Mouse (Mus musculus): ENCODE data around the gene Tmed4.

The Tmed4 gene

DNA sequence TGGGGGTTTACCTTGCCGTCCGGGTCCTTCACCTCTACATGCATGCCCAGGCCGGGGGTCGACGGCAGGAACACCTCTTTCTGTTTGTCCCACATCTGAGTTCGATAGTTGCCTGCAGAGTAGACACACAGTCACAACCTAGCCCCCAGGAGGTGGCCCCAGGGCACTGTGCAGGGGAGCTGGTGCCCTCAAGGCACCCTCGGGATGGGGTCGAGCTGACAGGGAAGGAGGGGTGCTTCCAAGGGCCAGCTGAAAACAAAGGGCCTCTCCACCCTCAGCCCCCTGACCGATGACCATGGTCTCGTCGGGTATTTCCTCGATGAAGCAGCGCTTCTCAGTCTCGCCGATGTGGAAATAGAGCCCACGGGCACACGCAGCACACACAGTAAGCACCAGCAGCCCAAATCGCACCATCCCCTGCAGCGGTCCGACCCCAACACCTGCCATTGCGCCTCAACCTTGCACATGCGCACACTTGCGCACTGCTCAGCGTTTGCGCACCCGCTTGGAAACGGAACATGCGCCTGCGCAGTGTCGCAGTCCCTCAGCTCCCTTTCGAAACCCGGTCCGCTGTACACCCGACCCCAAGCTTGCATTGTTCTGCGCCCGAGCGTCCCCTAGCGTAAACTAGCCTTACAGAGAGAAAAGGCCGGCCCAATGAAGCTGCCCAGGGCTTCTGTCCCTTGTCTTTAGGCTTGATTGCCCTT, at the start of gene Tmed4:
Gene Tmed4 (minus strand): TSS at position 484 of the 707 bp plus-strand sequence.
- DNase-seq (ENCODE audit: low spot score in 2 of 2): peak; percentile 95 to 98

GRCm38 (mm10) chr11:6323348-6323747, 48.7 kb upstream of the Tmed4 start:
- DNase-seq (ENCODE audit: low spot score in 2 of 2): no peak

DNA sequence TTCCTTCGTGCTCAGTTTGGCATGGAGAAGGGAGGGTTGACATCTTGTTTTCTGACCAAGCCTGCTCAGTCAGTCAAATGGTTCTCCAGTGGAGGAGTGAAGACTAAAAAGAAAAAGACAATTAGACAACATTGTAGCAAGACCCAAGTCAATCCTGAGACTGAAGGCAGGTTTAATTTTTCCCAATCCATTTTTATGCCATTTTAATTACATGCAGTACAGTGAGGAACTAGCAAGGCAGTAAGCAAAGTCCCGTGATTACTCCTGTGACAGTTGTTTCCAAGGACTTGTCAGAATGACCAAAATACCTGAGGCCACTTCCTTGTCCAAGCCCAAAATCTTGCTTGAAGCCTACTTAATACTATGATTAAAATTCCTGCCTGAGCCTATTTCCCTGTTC, 47.4 kb upstream of the Tmed4 start:
- DNase-seq (ENCODE audit: low spot score in 2 of 2): no peak

- DNase-seq (ENCODE audit: low spot score in 2 of 2): no peak
Observed at GRCm38 (mm10) chr11:6319374-6319773, 44.7 kb upstream of the Tmed4 start.

DNA sequence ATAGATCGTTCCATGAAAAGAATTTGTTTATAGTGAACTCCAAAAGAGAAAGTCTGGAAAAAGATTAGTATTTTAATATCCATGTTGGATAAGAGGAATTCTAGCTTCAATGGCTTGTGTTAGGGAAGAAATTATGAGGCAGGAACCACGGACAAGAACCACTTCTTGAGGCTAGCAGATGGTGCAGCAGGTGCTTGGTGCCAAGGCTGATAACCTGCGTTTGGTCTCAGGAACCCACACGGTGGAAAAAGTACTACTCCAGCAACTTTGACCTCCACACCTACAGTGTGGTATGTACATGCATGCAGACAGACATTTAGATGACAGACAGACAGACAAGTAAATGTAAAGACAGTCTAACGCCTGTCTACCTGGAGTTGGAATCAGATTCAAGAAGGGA, 43.9 kb upstream of the Tmed4 start:
- DNase-seq (ENCODE audit: low spot score in 2 of 2): no peak

- no peak for DNase-seq (ENCODE audit: low spot score in 2 of 2)
Observed at GRCm38 (mm10) chr11:6316821-6317220, 42.2 kb upstream of the Tmed4 start.

DNA sequence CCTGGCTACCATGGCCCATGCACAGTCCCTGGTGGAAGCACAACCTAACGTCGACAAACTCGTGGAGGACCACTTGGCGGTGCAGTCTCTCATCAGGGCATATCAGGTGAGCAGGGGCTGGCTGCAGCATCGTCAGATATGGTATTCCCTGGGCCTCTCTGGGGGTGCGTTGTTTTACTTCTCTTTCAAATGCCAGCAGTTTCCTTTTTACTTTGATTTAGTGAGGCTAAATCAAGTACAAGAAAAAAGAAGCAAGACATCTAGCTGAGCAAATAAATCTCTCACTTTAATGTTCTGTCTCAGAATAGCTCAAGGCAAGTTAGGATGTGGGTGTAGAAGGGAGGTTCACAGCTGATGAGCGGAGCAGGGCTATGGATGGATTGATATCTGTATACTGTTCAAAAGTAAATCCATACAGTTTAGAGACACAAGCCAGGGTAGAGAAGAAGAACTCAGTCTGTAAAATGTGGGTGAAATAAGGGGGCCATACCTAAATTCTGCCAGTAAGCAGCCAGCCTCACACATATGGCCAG, 39.3 kb upstream of the Tmed4 start:
- DNase-seq (ENCODE audit: low spot score in 2 of 2): no peak

DNA sequence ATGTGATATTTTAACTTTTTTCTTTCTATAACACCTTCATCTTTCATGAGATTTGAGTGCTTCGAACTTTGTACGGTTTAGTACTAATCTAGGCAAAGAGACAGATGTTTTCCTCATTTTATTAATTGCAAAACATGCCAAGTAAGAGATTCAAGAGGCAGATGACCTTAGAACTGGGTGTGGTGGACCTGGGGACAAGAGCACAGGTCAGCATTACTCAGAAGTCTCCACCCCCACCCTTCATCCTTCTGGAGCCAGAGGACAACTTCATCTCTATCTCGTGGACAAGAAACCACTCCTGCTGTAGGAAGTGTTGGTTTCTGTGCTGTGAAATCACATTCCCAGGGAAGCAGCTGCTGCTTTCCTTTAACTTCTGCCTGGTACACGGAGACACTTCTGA, 33.5 kb upstream of the Tmed4 start:
- no peak for DNase-seq (ENCODE audit: low spot score in 2 of 2)

DNA sequence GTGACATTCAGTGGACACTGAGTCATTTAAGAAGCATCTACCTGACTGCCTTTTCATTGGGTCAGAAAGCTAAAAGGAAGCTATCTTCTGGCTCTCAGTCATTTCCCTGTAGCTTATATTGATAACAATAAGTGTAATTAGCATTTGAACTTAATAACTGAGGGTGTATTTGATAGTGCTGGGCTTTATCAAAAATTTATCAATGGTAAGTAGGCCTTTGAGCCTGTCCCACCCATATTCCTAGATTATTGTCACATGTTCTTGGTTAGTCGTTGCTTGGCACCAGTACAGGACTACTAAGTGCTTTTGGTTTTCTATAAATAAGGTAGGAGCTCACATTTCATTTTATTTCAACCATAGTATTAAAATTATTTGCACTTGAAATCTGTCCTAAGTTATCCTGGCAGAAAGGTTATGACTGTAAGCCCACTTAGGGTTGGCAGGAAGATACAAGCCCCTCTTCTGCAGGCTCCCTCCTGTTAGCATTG, 31.3 kb upstream of the Tmed4 start:
- DNase-seq (ENCODE audit: low spot score in 2 of 2): no peak

GRCm38 (mm10) chr11:6302793-6303192, 28.1 kb upstream of the Tmed4 start:
- no peak for DNase-seq (ENCODE audit: low spot score in 2 of 2)

DNA sequence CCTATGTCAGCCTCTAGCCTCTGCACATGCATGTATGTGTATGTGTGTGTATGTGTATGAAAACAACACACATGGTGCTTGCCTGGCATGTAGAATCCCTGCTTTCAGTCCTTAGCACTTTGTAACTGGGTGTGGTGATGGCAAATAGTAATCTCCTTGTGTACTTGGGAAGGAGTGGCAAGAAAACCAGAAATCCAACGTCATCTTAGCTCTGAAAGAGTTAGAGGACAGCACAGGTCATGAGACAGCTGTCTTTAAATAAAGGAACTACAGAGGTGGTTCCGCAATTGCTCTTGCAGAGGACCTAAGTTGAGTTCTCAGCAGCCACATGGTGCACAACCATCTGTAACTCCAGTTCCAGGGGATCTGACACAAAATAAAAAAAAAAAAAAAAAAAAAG, 24.8 kb upstream of the Tmed4 start:
- DNase-seq (ENCODE audit: low spot score in 2 of 2): no peak

DNA sequence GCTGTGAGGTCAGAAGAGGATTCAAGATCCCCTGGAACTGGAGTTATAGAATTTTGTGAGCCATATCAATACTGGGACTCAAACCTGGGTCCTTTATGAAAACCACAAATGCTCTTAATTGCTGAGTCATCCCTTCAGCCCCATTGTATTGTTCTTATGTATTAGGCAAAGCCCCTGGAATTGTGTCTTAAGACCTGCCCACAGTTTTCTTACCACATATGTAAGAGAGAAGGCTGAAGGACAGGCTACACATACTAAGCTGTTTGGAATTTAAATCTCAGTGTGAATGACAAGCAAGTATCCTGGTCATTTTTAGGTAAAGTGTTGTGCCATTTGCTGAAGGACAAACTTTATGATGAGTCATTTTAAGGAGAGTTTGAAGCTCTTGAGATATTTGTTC, 21.4 kb upstream of the Tmed4 start:
- DNase-seq (ENCODE audit: low spot score in 2 of 2): no peak

- DNase-seq (ENCODE audit: low spot score in 2 of 2): no peak
Observed at GRCm38 (mm10) chr11:6294632-6295031, 20.0 kb upstream of the Tmed4 start.

DNA sequence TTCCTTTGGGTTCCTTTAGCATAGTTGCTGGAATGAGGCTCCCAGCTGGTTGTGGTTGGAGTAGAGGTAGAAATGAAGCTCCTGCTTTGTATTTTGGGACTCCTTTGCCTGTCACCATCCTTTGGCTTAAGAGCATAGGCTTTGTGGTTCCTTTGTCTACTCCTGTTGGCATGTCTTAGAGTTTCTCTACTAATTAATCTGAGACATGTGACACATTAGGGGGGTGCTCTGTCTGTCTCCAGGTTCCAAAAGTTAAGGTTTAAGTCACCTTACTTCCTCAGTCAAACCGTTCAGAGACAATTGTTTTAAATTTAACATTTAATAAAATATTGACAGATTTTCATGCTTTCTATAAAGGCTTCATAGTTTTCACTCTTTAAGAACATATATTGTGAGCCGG, 18.9 kb upstream of the Tmed4 start:
- no peak for DNase-seq (ENCODE audit: low spot score in 2 of 2)

DNA sequence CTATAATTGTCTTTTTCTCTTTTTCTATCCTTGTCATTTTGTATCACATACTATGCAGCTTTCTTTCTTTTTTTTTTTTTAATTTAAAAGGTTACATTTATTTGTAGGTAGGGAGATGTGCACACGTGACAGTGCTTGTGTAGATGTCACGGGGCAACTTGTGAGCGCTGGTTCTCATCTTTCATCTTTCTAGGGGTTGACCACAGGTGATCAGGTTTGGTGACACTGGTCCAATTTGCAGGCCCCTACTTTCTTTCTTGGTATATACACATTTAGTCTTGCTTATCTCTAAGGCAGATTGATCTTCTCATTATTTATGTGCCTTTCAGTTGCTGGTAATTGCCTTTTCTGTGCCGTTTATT, 18.3 kb upstream of the Tmed4 start:
- no peak for DNase-seq (ENCODE audit: low spot score in 2 of 2)

- DNase-seq (ENCODE audit: low spot score in 2 of 2): no peak
Observed at GRCm38 (mm10) chr11:6292116-6292987, 17.7 kb upstream of the Tmed4 start.

DNA sequence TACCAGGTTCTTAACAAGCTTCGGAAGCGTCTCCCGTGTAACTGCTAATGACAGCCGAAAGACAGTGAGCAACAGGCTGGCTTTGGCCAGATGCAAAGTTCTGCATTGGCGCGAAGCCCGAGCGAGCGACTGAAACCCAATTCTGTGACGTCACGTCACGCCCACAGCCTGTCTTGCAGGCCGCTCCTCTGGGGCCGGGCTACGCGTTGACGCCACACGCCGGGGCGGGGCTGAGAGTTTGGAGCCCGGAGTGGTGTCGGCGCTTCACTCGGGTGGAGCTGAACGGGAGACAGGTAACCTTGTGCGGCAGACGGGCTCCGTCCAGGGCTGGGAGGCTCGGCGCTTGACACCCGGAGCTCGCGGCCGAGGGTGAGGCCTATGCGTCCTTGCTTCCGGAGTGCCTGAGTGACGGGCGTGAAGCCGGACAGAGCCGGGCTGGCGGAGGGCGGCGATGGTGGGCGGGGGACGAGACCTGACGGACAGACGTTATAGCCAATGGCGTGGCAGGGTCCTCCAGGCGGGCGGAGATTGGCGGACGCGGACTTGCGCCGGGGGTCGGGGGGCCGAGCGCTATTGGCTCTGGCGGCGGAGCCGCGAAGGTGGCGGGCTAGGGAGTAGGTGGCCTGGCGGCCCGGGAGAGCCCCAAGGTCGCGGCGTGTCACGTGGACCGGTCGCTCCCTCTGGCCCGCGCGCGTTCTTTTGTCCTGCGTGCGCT, 16.9 kb upstream of the Tmed4 start, which contains the start of gene Ogdh:
Gene Ogdh (plus strand): TSS at position 233 of the 715 bp plus-strand sequence.
- DNase-seq (ENCODE audit: low spot score in 2 of 2): peak; percentile 98

DNA sequence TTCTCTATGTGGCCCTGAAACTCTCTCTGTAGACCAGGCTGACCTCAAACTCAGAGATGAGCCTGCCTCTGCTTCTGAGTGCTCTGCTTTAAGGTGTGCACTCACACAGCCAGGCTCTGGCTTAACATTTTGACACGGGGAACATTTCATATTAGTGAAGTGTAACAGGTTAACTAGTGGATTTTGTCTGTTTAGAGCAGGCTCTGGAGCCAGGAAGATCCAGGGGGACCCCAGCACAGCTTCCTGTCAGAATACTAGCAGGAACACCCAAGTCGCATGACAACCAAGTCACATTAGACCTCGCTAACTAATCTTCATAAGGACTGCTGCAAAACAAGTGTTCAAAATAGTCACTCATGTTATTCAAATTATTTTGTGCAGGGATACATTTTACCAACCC, 16.2 kb upstream of the Tmed4 start:
- no peak for DNase-seq (ENCODE audit: low spot score in 2 of 2)

DNA sequence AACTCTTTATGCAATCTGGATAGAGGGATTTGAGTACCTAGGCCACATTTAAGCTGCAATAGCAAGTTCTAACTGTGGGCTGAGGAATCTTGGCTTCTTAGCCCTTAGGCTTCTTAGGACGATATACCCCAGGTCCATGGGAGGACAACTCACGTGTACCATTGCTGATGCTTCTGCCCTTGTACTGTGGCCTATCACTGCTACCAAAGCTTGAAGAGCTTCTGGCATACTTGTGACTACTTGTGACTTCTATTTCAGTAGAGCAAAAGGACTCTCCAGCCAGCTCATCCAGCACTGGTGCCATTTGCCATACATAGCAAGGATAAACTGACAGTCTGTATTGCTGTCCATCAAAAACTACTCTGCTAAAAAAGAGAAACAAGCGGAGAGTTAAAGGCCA, 15.5 kb upstream of the Tmed4 start:
- no peak for DNase-seq (ENCODE audit: low spot score in 2 of 2)

- no peak for DNase-seq (ENCODE audit: low spot score in 2 of 2)
Observed at GRCm38 (mm10) chr11:6282940-6283339, 8.3 kb upstream of the Tmed4 start.

- no peak for DNase-seq (ENCODE audit: low spot score in 2 of 2)
Observed at GRCm38 (mm10) chr11:6276466-6276865, 1.8 kb upstream of the Tmed4 start.

GRCm38 (mm10) chr11:6275094-6275484, 419 bp upstream of the Tmed4 start:
- no peak for DNase-seq (ENCODE audit: low spot score in 2 of 2)
